ENCODE assay signal across 17 mouse cellular contexts in the genomic region with DNA sequence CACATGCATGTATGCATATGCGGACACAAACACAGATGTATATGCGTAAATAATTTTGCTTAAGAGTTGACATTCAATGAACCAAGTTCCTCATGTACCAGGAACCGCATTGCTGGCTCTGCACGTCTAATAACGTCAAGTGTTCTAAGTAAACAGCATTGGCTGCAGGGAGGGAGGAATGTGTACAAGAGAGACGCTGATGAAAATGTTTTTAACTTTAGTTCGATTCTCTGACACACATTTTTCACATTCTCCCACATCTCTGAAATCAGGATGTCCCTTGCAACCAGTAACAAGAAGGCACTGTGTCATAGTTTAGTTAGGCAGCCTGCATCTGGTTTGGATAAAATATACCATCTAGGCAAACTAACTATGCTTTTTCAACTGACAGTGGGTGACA. TPM values are rescaled to one million over a fixed set of nuclear protein-coding genes. Genes with fewer than 3 reads are reported as not detected.
DNase-seq lines count a peak whose midpoint lies in the region; ATAC-seq and TF ChIP-seq lines count a peak whose summit lies in the region.
"Had no signal": no experiment of that assay in that cellular context is flagged by ENCODE, and none has a peak within 500 bp of the region (broad histone marks: within the 10 kb centered on the region; RNA-seq: fewer than 3 reads in every experiment).

No protein-coding gene starts in this region.

- ATAC-seq in liver, embryonic 12.5 days, result no peak
- ATAC-seq in embryonic facial prominence, embryonic 15.5 days (ENCODE audit: insufficient number of reproducible peaks, low FRiP score, low TSS enrichment, low read depth), result no peak
- no peak for ATAC-seq in limb, embryonic 15.5 days (ENCODE audit: insufficient number of reproducible peaks, low FRiP score, low TSS enrichment, low read depth)
- ATAC-seq: forebrain, embryonic 15.5 days had no signal

- H3K36me3 ChIP-seq in liver, adult 2 months (ENCODE audit: control insufficient read depth, insufficient read depth, low read length), result no peaks in the 10 kb centered on the region
- no peaks in the 10 kb centered on the region for H3K36me3 ChIP-seq in liver, embryonic 12.5 days
- no peaks in the 10 kb centered on the region for H3K36me3 ChIP-seq in spleen, adult 2 months (ENCODE audit: control insufficient read depth, insufficient read depth, low read length)
- H3K36me3 ChIP-seq in embryonic facial prominence, embryonic 15.5 days, result no peaks in the 10 kb centered on the region
- no peaks in the 10 kb centered on the region for H3K36me3 ChIP-seq in limb, embryonic 15.5 days
- H3K36me3 ChIP-seq: forebrain, embryonic 15.5 days; heart, embryonic 12.5 days; hindbrain, embryonic 10.5 days had no signal

- no peaks in the 10 kb centered on the region for H3K9me3 ChIP-seq in liver, embryonic 12.5 days (replicated peaks)
- H3K9me3 ChIP-seq in embryonic facial prominence, embryonic 15.5 days (replicated peaks), result no peaks in the 10 kb centered on the region
- H3K9me3 ChIP-seq in limb, embryonic 15.5 days, result no peaks in the 10 kb centered on the region
- H3K9me3 ChIP-seq: forebrain, embryonic 15.5 days; heart, embryonic 12.5 days; hindbrain, embryonic 10.5 days had no signal

- TF ChIP-seq POLR2A in liver, adult 2 months (IDR thresholded peaks at IDR 0.05; ENCODE audit: extremely low read depth, insufficient read depth, low read length), result no peak
- no peak for TF ChIP-seq POLR2A in spleen, adult 2 months (IDR thresholded peaks at IDR 0.05; ENCODE audit: low read depth, low read length)

- H3K27ac ChIP-seq in liver, adult 2 months (replicated peaks; ENCODE audit: insufficient read depth, low read depth, low read length), result peak overlapping the region; percentile 95
- H3K27ac ChIP-seq in liver, embryonic 12.5 days, result no peak overlapping the region
- peak overlapping the region; percentile 33; the same call in 1 of the 2 replicates for H3K27ac ChIP-seq in spleen, adult 2 months (ENCODE audit: insufficient read depth, low read length)
- peak overlapping the region; percentile 71 for H3K27ac ChIP-seq in embryonic facial prominence, embryonic 15.5 days (replicated peaks)
- H3K27ac ChIP-seq in limb, embryonic 15.5 days, result 0 out of 2 replicates have a peak overlapping the region, but pooled peaks have one; percentile 12
- H3K27ac ChIP-seq: forebrain, embryonic 15.5 days; hindbrain, embryonic 14.5 days had no signal

- no peak overlapping the region for H3K4me2 ChIP-seq in liver, embryonic 12.5 days
- no peak overlapping the region for H3K4me2 ChIP-seq in embryonic facial prominence, embryonic 15.5 days (replicated peaks)
- no peak overlapping the region for H3K4me2 ChIP-seq in limb, embryonic 15.5 days
- H3K4me2 ChIP-seq: forebrain, embryonic 15.5 days; heart, embryonic 12.5 days; hindbrain, embryonic 14.5 days had no signal

- peaks cover 40% of the 10 kb centered on the region for H3K4me1 ChIP-seq in liver, adult 2 months (ENCODE audit: control insufficient read depth, insufficient read depth, low read length)
- peaks cover 14% of the 10 kb centered on the region for H3K4me1 ChIP-seq in liver, embryonic 12.5 days
- no peaks in the 10 kb centered on the region; the same call in none of the 2 replicates for H3K4me1 ChIP-seq in spleen, adult 2 months (ENCODE audit: control insufficient read depth, insufficient read depth, insufficient read length)
- H3K4me1 ChIP-seq in embryonic facial prominence, embryonic 15.5 days, result peaks cover 20% of the 10 kb centered on the region
- H3K4me1 ChIP-seq in limb, embryonic 15.5 days, result peaks cover 11% of the 10 kb centered on the region; the same call in 1 of the 2 replicates
- H3K4me1 ChIP-seq: forebrain, embryonic 15.5 days had no signal

- no peaks in the 10 kb centered on the region for H3K79me2 ChIP-seq in liver, adult 2 months (ENCODE audit: control insufficient read depth, insufficient read depth, low read length)

- 29% methylated on average over 7 of the region's 7 CpGs for WGBS in liver, adult 2 months
- 67% methylated on average over 7 of the region's 7 CpGs for WGBS in liver, embryonic 12.5 days (ENCODE audit: insufficient replicate concordance)
- 73% methylated on average over 7 of the region's 7 CpGs for WGBS in spleen, adult 2 months
- 37% methylated on average over 7 of the region's 7 CpGs for WGBS in embryonic facial prominence, embryonic 15.5 days
- 67% methylated on average over 7 of the region's 7 CpGs for WGBS in limb, embryonic 15.5 days

- no peak overlapping the region; the same call in 1 of the 2 replicates for H3K9ac ChIP-seq in liver, adult 2 months (ENCODE audit: low read depth, low read length)
- no peak overlapping the region for H3K9ac ChIP-seq in liver, embryonic 12.5 days
- no peak overlapping the region for H3K9ac ChIP-seq in embryonic facial prominence, embryonic 15.5 days
- no peak overlapping the region for H3K9ac ChIP-seq in limb, embryonic 15.5 days
- H3K9ac ChIP-seq: forebrain, embryonic 15.5 days; heart, embryonic 12.5 days; hindbrain, embryonic 14.5 days had no signal

- TF ChIP-seq CTCF in liver, adult 2 months (IDR thresholded peaks at IDR 0.05; ENCODE audit: low read depth, low read length), result no peak
- TF ChIP-seq CTCF in spleen, adult 2 months (IDR thresholded peaks at IDR 0.05; ENCODE audit: extremely low read depth, insufficient read depth, insufficient read length, insufficient replicate concordance), result no peak

- no peak overlapping the region for H3K4me3 ChIP-seq in liver, adult 2 months (ENCODE audit: insufficient read depth, low read depth, low read length)
- H3K4me3 ChIP-seq in liver, embryonic 12.5 days, result no peak overlapping the region
- H3K4me3 ChIP-seq in spleen, adult 2 months (ENCODE audit: extremely low read depth, insufficient read depth, insufficient read length), result no peak overlapping the region
- no peak overlapping the region for H3K4me3 ChIP-seq in embryonic facial prominence, embryonic 15.5 days (replicated peaks)
- no peak overlapping the region for H3K4me3 ChIP-seq in limb, embryonic 15.5 days
- H3K4me3 ChIP-seq: erythroblast, embryonic 14.5 days; forebrain, embryonic 15.5 days; heart, embryonic 12.5 days; hindbrain, embryonic 10.5 days had no signal

- peak; percentile 61 for DNase-seq in liver, adult 2 months (ENCODE audit: extremely low read depth, low read depth, low spot score)
- no peak for DNase-seq in spleen, adult 2 months (ENCODE audit: low read depth in 1 of 2, low spot score in 2 of 2)
- DNase-seq in spleen, adult 12 weeks (ENCODE audit: low spot score), result no peak
- no peak for DNase-seq in right cerebral cortex, postnatal 4 days
- no peak for DNase-seq in layer of hippocampus, postnatal 25 days (ENCODE audit: extremely low spot score in 1 of 2, low spot score in 1 of 2)
- DNase-seq: adrenal gland, adult 8-10 months; cerebellum, adult 11 months; cerebellum, adult 8-10 months; embryo, embryonic 11 days had no signal

- H3K27me3 ChIP-seq in liver, adult 2 months (ENCODE audit: control insufficient read depth, insufficient read depth, low read length), result no peaks in the 10 kb centered on the region
- no peaks in the 10 kb centered on the region; the same call in 1 of the 2 replicates for H3K27me3 ChIP-seq in liver, embryonic 12.5 days (replicated peaks)
- no peaks in the 10 kb centered on the region for H3K27me3 ChIP-seq in spleen, adult 2 months (ENCODE audit: control insufficient read depth, insufficient read depth, low read length)
- no peaks in the 10 kb centered on the region for H3K27me3 ChIP-seq in embryonic facial prominence, embryonic 15.5 days
- no peaks in the 10 kb centered on the region for H3K27me3 ChIP-seq in limb, embryonic 15.5 days
- H3K27me3 ChIP-seq: forebrain, embryonic 15.5 days had no signal

RNA-seq across cellular contexts. Expression of a gene that starts 23.6 kb away (rescaled TPM):
- 120 TPM in 2 replicates for total RNA-seq in liver, adult 2 months (2014; rRNA removed)
- polyA plus RNA-seq in liver, adult 2 months (2012; rRNA removed), result 188 and 288 TPM in 2 replicates
- polyA plus RNA-seq in liver, embryonic 12.5 days (2016; fragmentation: Nextera tagmentation; extraction: Ambion mirVana), result 3.0 and 3.2 TPM in 2 replicates
- polyA plus RNA-seq in spleen, adult 2 months (2012; rRNA removed), result 92.9 and 106 TPM in 2 replicates
- polyA plus RNA-seq in embryonic facial prominence, embryonic 15.5 days (2015; fragmentation: Nextera tagmentation; extraction: Ambion mirVana), result 4.6 and 6.9 TPM in 2 replicates
- 4.1 and 5.0 TPM in 2 replicates for polyA plus RNA-seq in limb, embryonic 15.5 days (2015; fragmentation: Nextera tagmentation; extraction: Ambion mirVana)
- total RNA-seq in layer of hippocampus, postnatal 25 days (2021), result 10 to 100 TPM; 56.3 to 62.8 TPM

RNA-seq across cellular contexts. Expression of a gene that starts 55.0 kb away (rescaled TPM):
- total RNA-seq in liver, adult 2 months (2014; rRNA removed), result 33.3 and 38.3 TPM in 2 replicates
- 44.6 and 54.8 TPM in 2 replicates for polyA plus RNA-seq in liver, adult 2 months (2012; rRNA removed)
- 107 and 110 TPM in 2 replicates for polyA plus RNA-seq in liver, embryonic 12.5 days (2016; fragmentation: Nextera tagmentation; extraction: Ambion mirVana)
- polyA plus RNA-seq in spleen, adult 2 months (2012; rRNA removed), result 27.4 and 29.7 TPM in 2 replicates
- 124 and 134 TPM in 2 replicates for polyA plus RNA-seq in embryonic facial prominence, embryonic 15.5 days (2015; fragmentation: Nextera tagmentation; extraction: Ambion mirVana)
- 126 and 132 TPM in 2 replicates for polyA plus RNA-seq in limb, embryonic 15.5 days (2015; fragmentation: Nextera tagmentation; extraction: Ambion mirVana)
- 10 to 100 TPM; 80.9 to 81.4 TPM for total RNA-seq in layer of hippocampus, postnatal 25 days (2021)

Comparison
In these comparisons a context has a peak if more than half of its experiments do, and no peak if none do; other contexts are left out.
1. RNA of a gene that starts 23.6 kb away (polyA plus RNA-seq): 188 to 288 TPM in liver, adult 2 months and 92.9 to 106 TPM in spleen, adult 2 months; 4.1 to 5.0 TPM in limb, embryonic 15.5 days, 4.6 to 6.9 TPM in embryonic facial prominence, embryonic 15.5 days and 3.0 to 3.2 TPM in liver, embryonic 12.5 days; every median in the first group is over 10 times any median in the second.